Mouse (Mus musculus): ENCODE results near the gene Arhgef28. TPM values are rescaled to one million over a fixed set of nuclear protein-coding genes. Genes with fewer than 3 reads are reported as not detected.
"Not testable (repeated sequence)": the region's sequence is repeated elsewhere in the genome, so short reads cannot be mapped to it uniquely, and the experiment has no call there.

Arhgef28 gene
- total and polyA plus RNA-seq, 2 experiments from 2014 or later: 34.3 to 41.5 TPM

DNA sequence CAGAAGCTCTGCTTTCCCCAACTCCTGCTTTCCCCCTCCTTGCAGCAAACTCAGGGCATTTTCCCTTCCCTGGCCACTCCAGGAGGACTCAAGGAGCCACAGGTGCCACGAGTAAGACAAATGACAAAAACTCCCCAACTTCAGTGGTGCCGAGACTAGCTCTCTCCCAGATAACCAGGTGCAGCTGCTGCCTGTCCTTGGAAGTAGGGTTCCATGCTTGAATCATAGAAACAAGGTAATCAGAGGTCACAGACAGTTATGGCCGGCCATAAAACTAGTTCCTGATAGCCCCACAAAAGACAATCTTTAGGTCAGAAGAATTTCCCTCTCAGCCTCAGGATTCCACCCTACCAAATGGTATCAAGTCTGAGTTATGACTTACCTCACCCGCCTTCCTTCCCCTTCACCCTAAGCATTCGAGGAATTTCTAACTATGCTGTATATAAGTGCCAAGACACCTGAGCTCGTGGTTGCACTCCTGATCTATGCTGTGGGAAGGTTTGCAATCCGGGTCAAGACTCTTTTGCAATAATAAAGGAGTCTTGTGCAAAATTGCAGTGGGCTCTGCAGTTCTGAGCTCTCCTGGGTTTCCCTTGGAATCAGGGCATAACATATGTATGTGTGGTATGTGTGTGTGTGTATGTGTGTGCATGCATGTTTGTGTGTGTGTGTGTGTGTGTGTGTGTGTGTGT is 93.3 kb downstream of the Arhgef28 start:
- Histone ChIP-seq H3K36me3 (ENCODE audit: insufficient read depth, low read length) (no peaks in the 10 kb centered on the region), H3K27ac (ENCODE audit: low read depth, low read length) (no peak overlapping the region), H3K9ac (replicated peaks; ENCODE audit: low read length, poor library complexity, severe bottlenecking) (no peak overlapping the region), H3K9me3 (ENCODE audit: low read length) (no peaks in the 10 kb centered on the region), H3K4me3 (ENCODE audit: low read depth, low read length) (no peak overlapping the region), H3K4me1 (ENCODE audit: insufficient read depth, low read length) (no peaks in the 10 kb centered on the region), H3K4me2 (ENCODE audit: low read depth, low read length, poor library complexity, severe bottlenecking) (no peak overlapping the region), H3K27me3 (ENCODE audit: insufficient read depth, low read length) (no peaks in the 10 kb centered on the region)
- TF ChIP-seq CTCF (IDR thresholded peaks at IDR 0.05): no peak
- no peak for ATAC-seq (ENCODE audit: low FRiP score)
- 81% methylated on average over 7 of the region's 7 CpGs for WGBS
- no peak for DNase-seq (ENCODE audit: low spot score)

DNA sequence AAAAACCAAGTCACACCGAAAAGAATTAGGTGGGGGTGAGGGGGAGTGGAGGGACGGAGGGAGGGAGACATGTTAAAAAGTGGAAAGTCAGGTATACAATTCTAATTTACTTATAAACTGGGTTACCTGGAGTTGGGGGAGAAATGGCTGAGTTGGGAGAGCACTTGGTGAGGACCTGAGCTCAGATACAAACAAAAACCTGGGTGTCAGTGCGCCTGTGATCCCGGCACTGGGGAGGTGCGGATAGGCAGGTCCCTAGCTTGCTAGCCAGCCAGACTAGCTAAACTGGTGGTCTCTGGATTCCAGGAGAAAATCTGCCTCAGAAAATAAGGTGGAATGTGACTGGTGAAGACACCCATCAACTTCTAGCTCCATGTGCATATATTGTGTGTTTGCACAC is 94.7 kb downstream of the Arhgef28 start:
- ATAC-seq (ENCODE audit: low FRiP score): no peak
- Histone ChIP-seq H3K9ac (replicated peaks; ENCODE audit: low read length, poor library complexity, severe bottlenecking) (no peak overlapping the region), H3K4me2 (ENCODE audit: low read depth, low read length, poor library complexity, severe bottlenecking) (no peak overlapping the region), H3K9me3 (ENCODE audit: low read length) (no peaks in the 10 kb centered on the region), H3K27me3 (ENCODE audit: insufficient read depth, low read length) (no peaks in the 10 kb centered on the region), H3K27ac (ENCODE audit: low read depth, low read length) (no peak overlapping the region), H3K4me1 (ENCODE audit: insufficient read depth, low read length) (no peaks in the 10 kb centered on the region), H3K36me3 (ENCODE audit: insufficient read depth, low read length) (no peaks in the 10 kb centered on the region), H3K4me3 (ENCODE audit: low read depth, low read length) (no peak overlapping the region)
- TF ChIP-seq CTCF (IDR thresholded peaks at IDR 0.05): no peak
- no peak for DNase-seq (ENCODE audit: low spot score)
- WGBS: 85% methylated on average over 5 of the region's 5 CpGs

DNA sequence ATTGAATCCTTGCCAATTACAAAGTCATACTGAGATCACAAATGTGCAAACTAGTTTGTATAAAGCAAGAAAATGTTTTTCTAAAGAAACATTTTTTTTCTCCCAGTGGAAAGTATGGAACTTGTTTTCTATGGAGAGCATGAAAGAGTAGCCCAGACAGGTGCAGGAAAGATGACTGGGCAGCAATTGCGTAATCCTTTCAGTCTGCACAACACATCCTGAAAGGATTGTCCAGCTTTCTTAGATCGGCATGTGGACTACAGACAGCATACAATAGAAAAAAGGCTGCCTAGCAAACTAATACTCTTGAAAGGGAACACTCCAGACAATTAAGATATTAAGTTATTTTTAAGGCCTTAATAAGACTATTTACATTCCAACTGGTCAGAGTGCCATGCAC is 95.2 kb downstream of the Arhgef28 start:
- TF ChIP-seq CTCF (IDR thresholded peaks at IDR 0.05): no peak
- no peak for ATAC-seq (ENCODE audit: low FRiP score)
- H3K9ac ChIP-seq (replicated peaks; ENCODE audit: low read length, poor library complexity, severe bottlenecking): no peak overlapping the region
- 44% methylated on average over 2 of the region's 2 CpGs for WGBS
- no peak overlapping the region for H3K4me2 ChIP-seq (ENCODE audit: low read depth, low read length, poor library complexity, severe bottlenecking)
- H3K4me3 ChIP-seq (ENCODE audit: low read depth, low read length): no peak overlapping the region
- no peaks in the 10 kb centered on the region for H3K9me3 ChIP-seq (ENCODE audit: low read length)
- no peaks in the 10 kb centered on the region for H3K27me3 ChIP-seq (ENCODE audit: insufficient read depth, low read length)
- H3K4me1 ChIP-seq (ENCODE audit: insufficient read depth, low read length): no peaks in the 10 kb centered on the region
- no peak overlapping the region for H3K27ac ChIP-seq (ENCODE audit: low read depth, low read length)
- H3K36me3 ChIP-seq (ENCODE audit: insufficient read depth, low read length): no peaks in the 10 kb centered on the region
- DNase-seq (ENCODE audit: low spot score): no peak

DNA sequence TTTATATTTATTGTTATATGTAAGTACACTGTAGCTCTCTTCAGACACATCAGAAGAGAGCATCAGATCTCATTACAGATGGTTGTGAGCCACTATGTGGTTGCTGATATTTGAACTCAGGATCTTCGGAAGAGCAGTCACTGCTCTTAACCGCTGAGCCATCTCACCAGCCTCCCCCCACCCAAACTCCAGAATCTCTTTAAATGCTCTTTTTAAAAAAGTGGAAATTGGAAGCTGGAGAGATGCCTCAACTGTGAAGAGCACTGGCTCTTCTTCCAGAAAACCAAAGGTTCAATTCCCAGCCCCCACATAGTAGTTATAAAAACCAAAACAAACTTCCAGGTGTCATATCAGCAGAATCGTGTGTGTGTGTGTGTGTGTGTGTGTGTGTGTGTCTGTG is 97.8 kb downstream of the Arhgef28 start:
- not testable (repeated sequence) for H3K9me3 ChIP-seq (ENCODE audit: low read length); ATAC-seq (ENCODE audit: low FRiP score); H3K4me1 ChIP-seq (ENCODE audit: insufficient read depth, low read length); H3K27ac ChIP-seq (ENCODE audit: low read depth, low read length); DNase-seq (ENCODE audit: low spot score); H3K4me2 ChIP-seq (ENCODE audit: low read depth, low read length, poor library complexity, severe bottlenecking); H3K4me3 ChIP-seq (ENCODE audit: low read depth, low read length); H3K9ac ChIP-seq (replicated peaks; ENCODE audit: low read length, poor library complexity, severe bottlenecking); H3K27me3 ChIP-seq (ENCODE audit: insufficient read depth, low read length); H3K36me3 ChIP-seq (ENCODE audit: insufficient read depth, low read length)
- 89% methylated on average over 3 of the region's 3 CpGs for WGBS

DNA sequence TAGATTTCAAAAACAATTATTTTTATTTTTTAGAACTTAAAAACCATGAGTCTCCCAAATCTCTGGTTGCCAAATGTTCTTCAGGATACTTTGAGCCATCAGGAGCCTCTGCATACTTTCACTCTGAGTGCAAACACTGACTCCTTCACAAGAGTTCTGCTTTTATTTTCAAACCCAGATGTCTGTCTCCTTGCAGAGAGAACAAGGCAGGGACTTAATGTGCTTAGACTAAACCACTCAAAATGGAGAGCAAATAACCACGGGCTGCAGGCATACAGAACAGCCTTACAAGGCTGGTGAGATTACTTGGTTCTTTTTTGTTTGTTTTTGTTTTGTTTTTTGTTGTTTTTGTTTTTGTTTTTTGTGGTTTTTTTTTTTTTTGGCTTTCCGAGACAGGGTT is 98.6 kb downstream of the Arhgef28 start:
- Histone ChIP-seq H3K27ac (ENCODE audit: low read depth, low read length) (no peak overlapping the region), H3K9me3 (ENCODE audit: low read length) (no peaks in the 10 kb centered on the region), H3K9ac (replicated peaks; ENCODE audit: low read length, poor library complexity, severe bottlenecking) (no peak overlapping the region), H3K36me3 (ENCODE audit: insufficient read depth, low read length) (no peaks in the 10 kb centered on the region), H3K4me1 (ENCODE audit: insufficient read depth, low read length) (no peaks in the 10 kb centered on the region), H3K4me3 (ENCODE audit: low read depth, low read length) (no peak overlapping the region), H3K4me2 (ENCODE audit: low read depth, low read length, poor library complexity, severe bottlenecking) (no peak overlapping the region), H3K27me3 (ENCODE audit: insufficient read depth, low read length) (no peaks in the 10 kb centered on the region)
- no peak for ATAC-seq (ENCODE audit: low FRiP score)
- no peak for DNase-seq (ENCODE audit: low spot score)
- WGBS: 83% methylated on average over 2 of the region's 2 CpGs
- no peak for TF ChIP-seq CTCF (IDR thresholded peaks at IDR 0.05)

DNA sequence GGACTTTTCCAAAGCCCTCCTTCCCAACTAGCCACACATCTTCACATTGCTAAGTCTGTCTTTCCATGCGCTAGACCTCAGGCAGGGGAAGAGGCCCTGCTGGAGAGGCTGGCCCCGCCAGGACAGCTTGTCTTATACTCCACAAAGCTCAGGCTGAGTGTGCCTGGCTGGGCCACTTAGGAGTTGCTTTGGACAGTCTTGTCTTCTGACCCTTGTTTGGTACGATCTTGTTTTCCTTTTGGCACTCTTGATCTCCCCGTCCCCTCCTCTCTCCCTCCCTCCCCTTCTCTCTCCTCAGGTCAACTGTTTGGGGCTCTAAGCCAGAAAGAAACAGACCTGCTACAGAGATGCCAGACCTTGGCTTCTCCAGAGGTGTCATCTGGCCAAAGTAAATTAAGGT is 110.3 kb downstream of the Arhgef28 start:
- DNase-seq (ENCODE audit: low spot score) (no peak), ATAC-seq (ENCODE audit: low FRiP score) (no peak)
- Histone ChIP-seq H3K36me3 (ENCODE audit: insufficient read depth, low read length) (no peaks in the 10 kb centered on the region), H3K4me2 (ENCODE audit: low read depth, low read length, poor library complexity, severe bottlenecking) (no peak overlapping the region), H3K9me3 (ENCODE audit: low read length) (no peaks in the 10 kb centered on the region), H3K9ac (replicated peaks; ENCODE audit: low read length, poor library complexity, severe bottlenecking) (no peak overlapping the region), H3K4me3 (ENCODE audit: low read depth, low read length) (no peak overlapping the region), H3K4me1 (ENCODE audit: insufficient read depth, low read length) (no peaks in the 10 kb centered on the region), H3K27ac (ENCODE audit: low read depth, low read length) (no peak overlapping the region), H3K27me3 (ENCODE audit: insufficient read depth, low read length) (no peaks in the 10 kb centered on the region)
- WGBS: 31% methylated on average over 4 of the region's 4 CpGs
- TF ChIP-seq CTCF (IDR thresholded peaks at IDR 0.05): no peak

Measured in midbrain, postnatal 0 days (tissue).